Mouse (Mus musculus) hematopoietic stem cell, adult 5-6 weeks (primary cell): Measurements from ENCODE around the gene Gpr18. TPM values are rescaled to one million over a fixed set of nuclear protein-coding genes. Genes with fewer than 3 reads are reported as not detected.
A peak's percentile ranks its signal among the peaks of the same experiment; 100 is the strongest.
"Not testable (repeated sequence)": the region's sequence is repeated elsewhere in the genome, so short reads cannot be mapped to it uniquely, and the experiment has no call there.

Source experiments
- ATAC-seq, 2 experiments: fragments of 125-278 bp in 1 of 2; replicated peaks in 1 of 2; 2 replicates each; pipeline ENCODE4 v1.8.0; 2016 to 2017; ENCODE audit warnings: inconsistent platforms in 2 of 2, mild to moderate bottlenecking in 2 of 2, moderate number of reproducible peaks in 2 of 2, low read depth in 1 of 2, moderate TSS enrichment in 1 of 2; ENCODE audit not compliant: low FRiP score in 2 of 2, poor library complexity in 2 of 2, severe bottlenecking in 2 of 2, insufficient read depth in 1 of 2, low TSS enrichment in 1 of 2
- total RNA-seq: library from RNA; stranded (forward); fragments of 172-1452, 232-1000 nt; gene quantifications from 2 replicates; pipeline ENCODE4 v1.2.3, GENCODE M21; 2017

Gene Gpr18
- total RNA-seq, 1 experiment from 2014 or later, result 0.60 TPM

- peak; percentile 92 to 95 for ATAC-seq
Measured at GRCm38 (mm10) chr14:121878176-121878858, 37.3 kb downstream of the Gpr18 start, which contains the start of gene Ubac2. Ubac2 (plus strand) TSS chr14:121878620.

GRCm38 (mm10) chr14:121877640-121878039, 37.9 kb downstream of the Gpr18 start:
- ATAC-seq, result no peak

GRCm38 (mm10) chr14:121876860-121877259, 38.7 kb downstream of the Gpr18 start:
- no peak for ATAC-seq

GRCm38 (mm10) chr14:121876190-121876589, 39.4 kb downstream of the Gpr18 start:
- not testable (repeated sequence) for ATAC-seq

GRCm38 (mm10) chr14:121873646-121874045, 41.9 kb downstream of the Gpr18 start:
- ATAC-seq, result no peak

- ATAC-seq, result no peak
Measured at GRCm38 (mm10) chr14:121873172-121873571, 42.4 kb downstream of the Gpr18 start.

GRCm38 (mm10) chr14:121872760-121873159, 42.8 kb downstream of the Gpr18 start:
- ATAC-seq, result no peak

- no peak for ATAC-seq
Measured at GRCm38 (mm10) chr14:121869111-121869510, 46.5 kb downstream of the Gpr18 start.

GRCm38 (mm10) chr14:121866574-121866973, 49.0 kb downstream of the Gpr18 start:
- no peak for ATAC-seq

- ATAC-seq, result peak; percentile 83 to 85
Measured at GRCm38 (mm10) chr14:121865162-121865561, 50.4 kb downstream of the Gpr18 start.

Other genes with a start within 250 kb of the Gpr18 start
- gene Dock9, start 117.9 kb downstream of the Gpr18 start, total RNA-seq, result 16.8 and 19.6 TPM in 2 replicates
- gene Ubac2, start 37.2 kb downstream of the Gpr18 start, total RNA-seq, result 23.1 and 26.0 TPM in 2 replicates
- gene Gpr183, start 49.4 kb upstream of the Gpr18 start, total RNA-seq, result 1.1 and 2.6 TPM in 2 replicates
- not detected in 2 replicates for gene Timm8a2, start 118.9 kb upstream of the Gpr18 start, total RNA-seq
- 103 and 105 TPM in 2 replicates for gene Tm9sf2, start 191.3 kb upstream of the Gpr18 start, total RNA-seq